Mouse (Mus musculus) ovary, postnatal 14 days (tissue): Measurements from ENCODE around the gene Wdr4.

Source experiments
- DNase-seq: peaks from one replicate; pipeline ENCODE4 v3.0.0; 2022; ENCODE audit warnings: low spot score

Wdr4 gene

GRCm38 (mm10) chr17:31445061-31445731 is 74.6 kb downstream of the Wdr4 start:
- DNase-seq: no peak
